1 mouse cellular context compared by ENCODE assay signal in the genomic region with DNA sequence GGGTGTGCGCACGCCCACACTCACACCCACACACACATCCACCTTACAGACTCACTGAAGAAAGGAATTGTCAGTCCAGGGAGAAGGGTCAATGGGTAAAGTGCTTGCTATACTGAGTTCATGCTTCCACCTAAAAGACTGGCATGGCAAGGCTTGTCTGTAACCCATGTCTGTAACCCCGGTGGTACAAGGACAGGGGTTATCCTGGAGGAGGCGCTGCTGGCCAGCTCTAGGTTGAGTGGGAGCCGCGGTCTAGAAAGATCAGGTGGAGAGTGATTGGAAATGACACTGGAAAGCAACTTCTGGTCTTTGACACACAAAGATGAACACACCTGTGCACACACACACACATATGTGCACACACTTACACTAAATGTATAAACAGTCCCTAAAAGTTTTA.
TF ChIP-seq lines count a peak whose summit lies in the region.

No protein-coding gene starts in this region.

TF ChIP-seq in MEL, 35 proteins besides CTCF, POLR2A, EP300 and RAD21:
- TF ChIP-seq USF2 (IDR thresholded peaks at IDR 0.05; ENCODE audit: borderline replicate concordance in 1 of 2, insufficient read depth in 1 of 2, low read depth in 1 of 2, low read length in 2 of 2) (no peak), HCFC1 (IDR thresholded peaks at IDR 0.05; ENCODE audit: low read depth, low read length) (no peak), ZC3H11A (IDR thresholded peaks at IDR 0.05; ENCODE audit: low read depth, low read length) (peak; percentile 35), MAX (IDR thresholded peaks at IDR 0.05; ENCODE audit: low read length) (no peak), SMC3 (IDR thresholded peaks at IDR 0.05; ENCODE audit: low read depth, low read length) (peak; percentile 32; the same call in 1 of the 2 replicates)
